Mouse (Mus musculus): ENCODE results near the gene Ankrd60. TPM values are rescaled to one million over a fixed set of nuclear protein-coding genes. Genes with fewer than 3 reads are reported as not detected.

Gene Ankrd60
- polyA plus RNA-seq (2012), result not detected in 2 replicates

GRCm38 (mm10) chr2:173577669-173578557 lies at the start of gene Ankrd60:
TSS of gene Ankrd60 (minus strand) at chr2:173578365.

GRCm38 (mm10) chr2:173522376-173522775 lies 55.8 kb downstream of the Ankrd60 start, which contains the start of gene 1700021F07Rik:
TSS of gene 1700021F07Rik (plus strand) at chr2:173522586.

Other genes with a start within 250 kb of the Ankrd60 start
- gene 1700021F07Rik, start 55.8 kb downstream of the Ankrd60 start, polyA plus RNA-seq (2012), result not detected in 2 replicates
- 9.7 and 19.3 TPM in 2 replicates for gene Rab22a, start 81.4 kb upstream of the Ankrd60 start, polyA plus RNA-seq (2012)
- gene 1700010B08Rik, start 141.1 kb upstream of the Ankrd60 start, polyA plus RNA-seq (2012), result not detected in 2 replicates
- gene Vapb, start 159.1 kb upstream of the Ankrd60 start, polyA plus RNA-seq (2012), result 14.9 and 17.6 TPM in 2 replicates

Measured in megakaryocyte-erythroid progenitor cell, adult 5 weeks (primary cell).